Comparison of ENCODE assay signal across 8 mouse cellular contexts in the genomic region with DNA sequence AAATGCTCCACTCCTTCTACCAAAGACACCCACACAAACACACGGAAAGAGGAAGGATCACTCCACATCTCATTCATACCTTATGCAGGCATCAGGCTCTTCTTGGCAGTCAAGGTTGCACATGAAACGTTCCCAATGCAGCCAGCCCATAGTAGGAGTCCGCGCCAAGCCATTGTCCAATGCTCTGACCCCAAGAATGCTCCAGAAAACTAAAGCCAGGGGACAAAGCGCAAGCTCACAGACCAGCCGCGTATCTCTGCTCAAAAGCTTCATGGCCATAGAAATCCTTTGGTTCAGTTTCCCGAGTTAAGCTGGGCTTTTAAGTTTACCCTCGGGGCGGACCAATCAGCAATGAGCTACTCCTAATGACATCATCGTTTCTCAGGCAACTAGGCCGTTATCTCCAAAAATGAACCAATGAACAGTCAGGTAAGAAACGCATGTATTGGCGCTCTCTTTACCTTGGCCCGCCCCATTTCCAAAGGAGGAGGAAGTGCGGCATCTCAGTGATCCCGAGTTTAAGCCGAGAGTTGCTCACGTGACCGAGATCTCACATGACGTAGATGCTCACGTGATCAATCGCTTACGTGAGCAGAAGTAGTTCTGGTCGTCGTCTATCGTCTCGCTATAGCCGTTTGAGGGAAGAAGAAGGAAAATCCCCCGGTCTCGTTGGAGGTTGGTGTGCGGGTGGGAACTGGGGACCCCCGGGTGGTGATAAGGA. TPM values are rescaled to one million over a fixed set of nuclear protein-coding genes. Genes with fewer than 3 reads are reported as not detected.
A peak's percentile ranks its signal among the peaks of the same experiment; 100 is the strongest.
DNase-seq lines count a peak whose midpoint lies in the region; ATAC-seq lines count a peak whose summit lies in the region.

Gene Gla, minus strand, starts transcription at position 467 of the 721 bp plus-strand sequence.
Gene Hnrnph2, plus strand, starts transcription at position 521 of the 721 bp plus-strand sequence.

- no peaks in the 10 kb centered on the region for H3K9me3 ChIP-seq in hindbrain, embryonic 11.5 days (ENCODE audit: control insufficient read depth, low read length)

- H3K9ac ChIP-seq in hindbrain, embryonic 11.5 days (ENCODE audit: low read depth, low read length) = peak within 1 kb of the TSS; percentile 58

- H3K36me3 ChIP-seq in hindbrain, embryonic 11.5 days (ENCODE audit: control insufficient read depth, insufficient read depth, low read length) = no peaks in the 10 kb centered on the region

- peak; percentile 98 for ATAC-seq in hindbrain, embryonic 11.5 days (ENCODE audit: low FRiP score)

- H3K27ac ChIP-seq in hindbrain, embryonic 11.5 days (ENCODE audit: low read depth, low read length) = peak within 1 kb of the TSS; percentile 88

- H3K4me3 ChIP-seq in hindbrain, embryonic 11.5 days (ENCODE audit: low read depth, low read length) = peak within 1 kb of the TSS; percentile 49

- no peaks in the 10 kb centered on the region for H3K27me3 ChIP-seq in hindbrain, embryonic 11.5 days (ENCODE audit: control insufficient read depth, insufficient read depth, low read length)

- peak; percentile 92 for DNase-seq in Muller cell, postnatal 12 days (ENCODE audit: inconsistent ontology term)
- DNase-seq in cerebellum, adult 9-11 months = peak; percentile 96
- peak; percentile 93 to 95 for DNase-seq in frontal cortex, adult 2 months (ENCODE audit: extremely low spot score in 1 of 2, low spot score in 1 of 2)
- peak; percentile 91 for DNase-seq in hindbrain, embryonic 11.5 days (ENCODE audit: low spot score)
- DNase-seq in layer of hippocampus, postnatal 10 days (ENCODE audit: low spot score in 2 of 2) = peak; percentile 81 to 83
- peak; percentile 95 for DNase-seq in lung, postnatal 10 days
- peak; percentile 76 for DNase-seq in ovary, postnatal 36 days (ENCODE audit: low spot score)
- peak; percentile 87 for DNase-seq in thymus, postnatal 25 days

- peak within 1 kb of the TSS; percentile 44 for H3K4me2 ChIP-seq in hindbrain, embryonic 11.5 days (replicated peaks; ENCODE audit: low read depth, low read length)

- no peaks in the 10 kb centered on the region for H3K4me1 ChIP-seq in hindbrain, embryonic 11.5 days (replicated peaks; ENCODE audit: control insufficient read depth, insufficient read depth, low read length)

- 17% methylated on average over 33 of the region's 33 CpGs for WGBS in hindbrain, embryonic 11.5 days

RNA-seq across cellular contexts. Expression of gene Gla, which starts in this region (rescaled TPM):
- polyA plus RNA-seq in frontal cortex, adult 2 months (2012; rRNA removed) = 7.1 and 8.0 TPM in 2 replicates
- 3.0 and 5.0 TPM in 2 replicates for polyA plus RNA-seq in hindbrain, embryonic 11.5 days (2014; fragmentation: Nextera tagmentation; extraction: Ambion mirVana)
- total RNA-seq in layer of hippocampus, postnatal 10 days (2021) = 1 to 10 TPM; 6.9 to 7.8 TPM

RNA-seq across cellular contexts. Expression of gene Hnrnph2, which starts in this region (rescaled TPM):
- polyA plus RNA-seq in frontal cortex, adult 2 months (2012; rRNA removed) = 112 and 121 TPM in 2 replicates
- polyA plus RNA-seq in hindbrain, embryonic 11.5 days (2014; fragmentation: Nextera tagmentation; extraction: Ambion mirVana) = 127 and 174 TPM in 2 replicates
- total RNA-seq in layer of hippocampus, postnatal 10 days (2021) = 100 to 1,000 TPM; 128 to 133 TPM

Comparison
In these comparisons a context has a peak if more than half of its experiments do, and no peak if none do; other contexts are left out.
1. Peak in every context shown above with its lines: DNase-seq, ATAC-seq, H3K4me3 ChIP-seq and H3K27ac ChIP-seq.